In genomic region chr5:64281674-64282073, GRCm38 (mm10) we compare ENCODE assay signal across 22 mouse cellular contexts.
"Had no signal": no experiment of that assay in that cellular context is flagged by ENCODE, and none has a peak within 500 bp of the region (broad histone marks: within the 10 kb centered on the region; RNA-seq: fewer than 3 reads in every experiment).

No protein-coding gene starts in this region.

- H3K4me3 ChIP-seq: left cerebral cortex, adult 2 months; limb, embryonic 12.5 days; limb, embryonic 15.5 days; midbrain, embryonic 12.5 days; stomach, embryonic 15.5 days had no signal

- H3K27me3 ChIP-seq: limb, embryonic 12.5 days; limb, embryonic 15.5 days; midbrain, embryonic 12.5 days; stomach, embryonic 15.5 days had no signal

- H3K9ac ChIP-seq: limb, embryonic 12.5 days; limb, embryonic 15.5 days; liver, embryonic 14.5 days; liver, postnatal 0 days; lung, embryonic 14.5 days; midbrain, embryonic 12.5 days; stomach, embryonic 15.5 days had no signal

- H3K4me2 ChIP-seq: limb, embryonic 12.5 days; limb, embryonic 15.5 days; liver, embryonic 11.5 days; lung, embryonic 14.5 days; midbrain, embryonic 12.5 days; stomach, embryonic 15.5 days had no signal

- H3K27ac ChIP-seq: left cerebral cortex, adult 2 months; limb, embryonic 12.5 days; limb, embryonic 15.5 days; liver, embryonic 14.5 days; macrophage; midbrain, embryonic 12.5 days; stomach, embryonic 15.5 days had no signal

- ATAC-seq: liver, postnatal 0 days; lung, postnatal 0 days; midbrain, embryonic 16.5 days had no signal

- H3K9me3 ChIP-seq: limb, embryonic 12.5 days; limb, embryonic 15.5 days; midbrain, embryonic 12.5 days; stomach, embryonic 15.5 days had no signal

- H3K4me1 ChIP-seq: limb, embryonic 15.5 days; midbrain, embryonic 12.5 days; stomach, embryonic 15.5 days had no signal

- DNase-seq: kidney, adult 9 months; kidney, postnatal 14 days; kidney, postnatal 4 days; layer of hippocampus, postnatal 36 days; left cerebral cortex, postnatal 4 days; liver, postnatal 0 days; lung, embryonic 14.5 days; right cerebral cortex, adult 18-20 months; right cerebral cortex, postnatal 14 days; spleen, adult 18-20 months; thymus, adult 18-20 months; thymus, postnatal 36 days had no signal
